Mouse (Mus musculus): ENCODE measurements around the gene Oas1f. TPM values are rescaled to one million over a fixed set of nuclear protein-coding genes. Genes with fewer than 3 reads are reported as not detected.

The Oas1f gene
- polyA plus RNA-seq, 1 experiment from 2014 or later, result not detected

- H3K4me2 ChIP-seq (ENCODE audit: low read length), result no peak overlapping the region
- ATAC-seq, result no peak
- no peaks in the 10 kb centered on the region for H3K4me1 ChIP-seq (ENCODE audit: control insufficient read depth, insufficient read depth, low read length)
- no peaks in the 10 kb centered on the region for H3K36me3 ChIP-seq (ENCODE audit: control insufficient read depth, insufficient read depth, low read length)
- H3K4me3 ChIP-seq (ENCODE audit: low read depth, low read length), result no peak overlapping the region
- no peak overlapping the region for H3K27ac ChIP-seq (ENCODE audit: low read length)
- no peak overlapping the region for H3K9ac ChIP-seq (ENCODE audit: low read depth, low read length)
- H3K9me3 ChIP-seq (replicated peaks; ENCODE audit: control insufficient read depth, low read length, poor library complexity, severe bottlenecking), result peaks cover 7% of the 10 kb centered on the region; the same call in 1 of the 2 replicates
- no peaks in the 10 kb centered on the region for H3K27me3 ChIP-seq (ENCODE audit: control insufficient read depth, insufficient read depth, low read depth, low read length)
Observed at GRCm38 (mm10) chr5:120818999-120819398, 28.2 kb upstream of the Oas1f start.

GRCm38 (mm10) chr5:120831031-120831430 lies 16.1 kb upstream of the Oas1f start:
- Histone ChIP-seq H3K27me3 (ENCODE audit: control insufficient read depth, insufficient read depth, low read depth, low read length) (no peaks in the 10 kb centered on the region), H3K4me1 (ENCODE audit: control insufficient read depth, insufficient read depth, low read length) (peaks cover 3% of the 10 kb centered on the region; the same call in 1 of the 2 replicates), H3K4me3 (ENCODE audit: low read depth, low read length) (no peak overlapping the region), H3K4me2 (ENCODE audit: low read length) (no peak overlapping the region), H3K9ac (ENCODE audit: low read depth, low read length) (no peak overlapping the region), H3K36me3 (ENCODE audit: control insufficient read depth, insufficient read depth, low read length) (no peaks in the 10 kb centered on the region), H3K27ac (ENCODE audit: low read length) (no peak overlapping the region), H3K9me3 (replicated peaks; ENCODE audit: control insufficient read depth, low read length, poor library complexity, severe bottlenecking) (no peaks in the 10 kb centered on the region)
- WGBS, result 86% methylated on average over 4 of the region's 4 CpGs
- no peak for ATAC-seq

- Histone ChIP-seq H3K4me1 (ENCODE audit: control insufficient read depth, insufficient read depth, low read length) (peaks cover 3% of the 10 kb centered on the region; the same call in 1 of the 2 replicates), H3K9me3 (replicated peaks; ENCODE audit: control insufficient read depth, low read length, poor library complexity, severe bottlenecking) (no peaks in the 10 kb centered on the region), H3K27me3 (ENCODE audit: control insufficient read depth, insufficient read depth, low read depth, low read length) (no peaks in the 10 kb centered on the region), H3K36me3 (ENCODE audit: control insufficient read depth, insufficient read depth, low read length) (no peaks in the 10 kb centered on the region), H3K9ac (ENCODE audit: low read depth, low read length) (no peak overlapping the region), H3K4me3 (ENCODE audit: low read depth, low read length) (no peak overlapping the region), H3K4me2 (ENCODE audit: low read length) (peak overlapping the region; percentile 41), H3K27ac (ENCODE audit: low read length) (no peak overlapping the region)
- ATAC-seq, result no peak
- WGBS, result 10% methylated on average over 17 of the region's 17 CpGs
Observed at GRCm38 (mm10) chr5:120833335-120834280, 13.6 kb upstream of the Oas1f start.

- Histone ChIP-seq H3K27me3 (ENCODE audit: control insufficient read depth, insufficient read depth, low read depth, low read length) (no peaks in the 10 kb centered on the region), H3K4me1 (ENCODE audit: control insufficient read depth, insufficient read depth, low read length) (peaks cover 3% of the 10 kb centered on the region; the same call in 1 of the 2 replicates), H3K36me3 (ENCODE audit: control insufficient read depth, insufficient read depth, low read length) (no peaks in the 10 kb centered on the region), H3K9me3 (replicated peaks; ENCODE audit: control insufficient read depth, low read length, poor library complexity, severe bottlenecking) (no peaks in the 10 kb centered on the region), H3K27ac (ENCODE audit: low read length) (no peak overlapping the region), H3K9ac (ENCODE audit: low read depth, low read length) (no peak overlapping the region), H3K4me3 (ENCODE audit: low read depth, low read length) (no peak overlapping the region), H3K4me2 (ENCODE audit: low read length) (no peak overlapping the region)
- no peak for ATAC-seq
- 11% methylated on average over 8 of the region's 8 CpGs for WGBS
Observed at GRCm38 (mm10) chr5:120836731-120837585, 10.2 kb upstream of the Oas1f start.

GRCm38 (mm10) chr5:120844713-120845112 lies 2.5 kb upstream of the Oas1f start:
- H3K36me3 ChIP-seq (ENCODE audit: control insufficient read depth, insufficient read depth, low read length), result no peaks in the 10 kb centered on the region
- no peaks in the 10 kb centered on the region for H3K27me3 ChIP-seq (ENCODE audit: control insufficient read depth, insufficient read depth, low read depth, low read length)
- H3K4me2 ChIP-seq (ENCODE audit: low read length), result no peak overlapping the region
- no peak overlapping the region for H3K9ac ChIP-seq (ENCODE audit: low read depth, low read length)
- ATAC-seq, result no peak
- no peak overlapping the region for H3K27ac ChIP-seq (ENCODE audit: low read length)
- H3K4me1 ChIP-seq (ENCODE audit: control insufficient read depth, insufficient read depth, low read length), result no peaks in the 10 kb centered on the region
- 0 out of 2 replicates have a peak, but pooled peaks cover 3% of the 10 kb centered on the region for H3K9me3 ChIP-seq (replicated peaks; ENCODE audit: control insufficient read depth, low read length, poor library complexity, severe bottlenecking)
- 71% methylated on average over 3 of the region's 3 CpGs for WGBS
- H3K4me3 ChIP-seq (ENCODE audit: low read depth, low read length), result no peak overlapping the region

GRCm38 (mm10) chr5:120849601-120850136 lies 2.5 kb downstream of the Oas1f start:
- ATAC-seq, result no peak
- Histone ChIP-seq H3K9ac (ENCODE audit: low read depth, low read length) (no peak overlapping the region), H3K4me1 (ENCODE audit: control insufficient read depth, insufficient read depth, low read length) (no peaks in the 10 kb centered on the region), H3K36me3 (ENCODE audit: control insufficient read depth, insufficient read depth, low read length) (no peaks in the 10 kb centered on the region), H3K9me3 (replicated peaks; ENCODE audit: control insufficient read depth, low read length, poor library complexity, severe bottlenecking) (peaks cover 4% of the 10 kb centered on the region; the same call in 1 of the 2 replicates), H3K27me3 (ENCODE audit: control insufficient read depth, insufficient read depth, low read depth, low read length) (no peaks in the 10 kb centered on the region), H3K4me3 (ENCODE audit: low read depth, low read length) (no peak overlapping the region), H3K4me2 (ENCODE audit: low read length) (no peak overlapping the region), H3K27ac (ENCODE audit: low read length) (no peak overlapping the region)
- WGBS, result 62% methylated on average over 3 of the region's 3 CpGs

- H3K27ac ChIP-seq (ENCODE audit: low read length), result no peak overlapping the region
- WGBS, result 75% methylated on average over 2 of the region's 2 CpGs
- H3K9ac ChIP-seq (ENCODE audit: low read depth, low read length), result no peak overlapping the region
- H3K4me3 ChIP-seq (ENCODE audit: low read depth, low read length), result no peak overlapping the region
- H3K36me3 ChIP-seq (ENCODE audit: control insufficient read depth, insufficient read depth, low read length), result no peaks in the 10 kb centered on the region
- peaks cover under 1% of the 10 kb centered on the region; the same call in 1 of the 2 replicates for H3K9me3 ChIP-seq (replicated peaks; ENCODE audit: control insufficient read depth, low read length, poor library complexity, severe bottlenecking)
- no peak for ATAC-seq
- H3K4me2 ChIP-seq (ENCODE audit: low read length), result no peak overlapping the region
- no peaks in the 10 kb centered on the region for H3K4me1 ChIP-seq (ENCODE audit: control insufficient read depth, insufficient read depth, low read length)
- H3K27me3 ChIP-seq (ENCODE audit: control insufficient read depth, insufficient read depth, low read depth, low read length), result no peaks in the 10 kb centered on the region
Observed at GRCm38 (mm10) chr5:120859241-120859640, 12.1 kb downstream of the Oas1f start.

- Histone ChIP-seq H3K9me3 (replicated peaks; ENCODE audit: control insufficient read depth, low read length, poor library complexity, severe bottlenecking) (no peaks in the 10 kb centered on the region), H3K27ac (ENCODE audit: low read length) (no peak within 1 kb of the TSS), H3K36me3 (ENCODE audit: control insufficient read depth, insufficient read depth, low read length) (no peaks in the 10 kb centered on the region), H3K4me1 (ENCODE audit: control insufficient read depth, insufficient read depth, low read length) (no peaks in the 10 kb centered on the region), H3K4me2 (ENCODE audit: low read length) (no peak within 1 kb of the TSS), H3K27me3 (ENCODE audit: control insufficient read depth, insufficient read depth, low read depth, low read length) (no peaks in the 10 kb centered on the region), H3K4me3 (ENCODE audit: low read depth, low read length) (no peak within 1 kb of the TSS), H3K9ac (ENCODE audit: low read depth, low read length) (no peak within 1 kb of the TSS)
- ATAC-seq, result no peak
- WGBS, result 53% methylated on average over 4 of the region's 4 CpGs
Observed at GRCm38 (mm10) chr5:120861121-120861520, 14.0 kb downstream of the Oas1f start, which contains the start of gene Oas1h. Oas1h (plus strand) TSS chr5:120861421.
